ENCODE assay signal across 7 mouse cellular contexts in the genomic region with DNA sequence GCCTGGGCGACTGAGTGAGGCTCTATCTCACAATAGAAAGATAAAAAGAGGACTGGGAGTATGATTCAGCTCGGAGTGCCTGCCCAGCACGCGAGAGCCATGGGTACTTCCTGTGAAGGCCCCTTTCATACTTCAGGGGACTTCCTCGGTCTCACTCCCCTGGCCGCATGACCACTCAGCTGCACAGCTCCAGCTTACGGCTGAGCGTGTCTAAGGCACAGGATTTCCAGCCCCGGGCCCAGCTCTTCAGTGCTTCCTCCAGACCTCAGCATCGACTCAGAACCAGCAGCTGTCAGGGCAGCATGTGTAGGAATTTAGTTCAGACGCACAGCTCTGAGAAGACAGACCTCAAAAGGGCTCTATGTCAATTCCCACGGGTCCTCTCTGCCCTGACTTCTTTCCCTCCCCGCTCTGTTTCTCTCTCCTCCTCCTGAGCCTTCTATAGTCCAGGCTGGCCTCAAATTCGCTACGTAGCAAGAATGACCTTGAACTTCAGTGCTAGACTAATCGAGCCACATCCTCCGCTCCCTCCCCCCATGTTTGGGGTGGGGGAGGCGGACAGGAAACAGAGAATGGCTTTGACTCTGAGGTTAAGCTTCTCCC.
DNase-seq lines count a peak whose midpoint lies in the region; ATAC-seq and TF ChIP-seq lines count a peak whose summit lies in the region.

No protein-coding gene starts in this region.

- no peaks in the 10 kb centered on the region for H3K9me3 ChIP-seq in kidney, embryonic 14.5 days (ENCODE audit: control insufficient read depth, low read length)
- H3K9me3 ChIP-seq in midbrain, embryonic 16.5 days (replicated peaks; ENCODE audit: control insufficient read depth, low read length, poor library complexity, severe bottlenecking) = no peaks in the 10 kb centered on the region

- no peaks in the 10 kb centered on the region for H3K27me3 ChIP-seq in spleen, adult 2 months (ENCODE audit: control insufficient read depth, insufficient read depth, low read length)
- no peaks in the 10 kb centered on the region for H3K27me3 ChIP-seq in kidney, embryonic 14.5 days (ENCODE audit: control insufficient read depth, insufficient read depth, low read length)
- H3K27me3 ChIP-seq in midbrain, embryonic 16.5 days (ENCODE audit: control insufficient read depth, insufficient read depth, low read depth, low read length) = no peaks in the 10 kb centered on the region

- H3K9ac ChIP-seq in kidney, embryonic 14.5 days (ENCODE audit: low read depth, low read length) = 0 out of 2 replicates have a peak overlapping the region, but pooled peaks have one; percentile 31
- H3K9ac ChIP-seq in midbrain, embryonic 16.5 days (ENCODE audit: low read depth, low read length) = no peak overlapping the region

- peak overlapping the region; percentile 32; the same call in 1 of the 2 replicates for H3K27ac ChIP-seq in spleen, adult 2 months (ENCODE audit: insufficient read depth, low read length)
- peak overlapping the region; percentile 73 for H3K27ac ChIP-seq in kidney, embryonic 14.5 days (ENCODE audit: low read depth, low read length)
- no peak overlapping the region for H3K27ac ChIP-seq in midbrain, embryonic 16.5 days (ENCODE audit: low read length)

- no peak for TF ChIP-seq POLR2A in spleen, adult 2 months (IDR thresholded peaks at IDR 0.05; ENCODE audit: low read depth, low read length)

- H3K36me3 ChIP-seq in spleen, adult 2 months (ENCODE audit: control insufficient read depth, insufficient read depth, low read length) = no peaks in the 10 kb centered on the region
- peaks cover 8% of the 10 kb centered on the region; the same call in 1 of the 2 replicates for H3K36me3 ChIP-seq in kidney, embryonic 14.5 days (ENCODE audit: control insufficient read depth, insufficient read depth, low read length)
- H3K36me3 ChIP-seq in midbrain, embryonic 16.5 days (ENCODE audit: control insufficient read depth, insufficient read depth, low read length) = peaks cover 14% of the 10 kb centered on the region

- no peak for TF ChIP-seq CTCF in spleen, adult 2 months (IDR thresholded peaks at IDR 0.05; ENCODE audit: extremely low read depth, insufficient read depth, insufficient read length, insufficient replicate concordance)

- WGBS in spleen, adult 2 months = 22% methylated on average over 18 of the region's 18 CpGs
- 23% methylated on average over 18 of the region's 18 CpGs for WGBS in kidney, embryonic 14.5 days
- WGBS in midbrain, embryonic 16.5 days = 58% methylated on average over 18 of the region's 18 CpGs

- DNase-seq in spleen, adult 2 months (ENCODE audit: low read depth in 1 of 2, low spot score in 2 of 2) = no peak
- DNase-seq in spleen, postnatal 10 days (ENCODE audit: low spot score in 2 of 2) = no peak
- peak; percentile 67 for DNase-seq in embryo, embryonic 11 days
- DNase-seq in frontal cortex, postnatal 25 days (ENCODE audit: low spot score in 2 of 2) = no peak
- DNase-seq in layer of hippocampus, postnatal 25 days (ENCODE audit: extremely low spot score in 1 of 2, low spot score in 1 of 2) = no peak

- H3K4me2 ChIP-seq in kidney, embryonic 14.5 days (replicated peaks; ENCODE audit: low read depth, low read length) = no peak overlapping the region
- no peak overlapping the region for H3K4me2 ChIP-seq in midbrain, embryonic 16.5 days (ENCODE audit: low read length)

- H3K4me3 ChIP-seq in spleen, adult 2 months (ENCODE audit: extremely low read depth, insufficient read depth, insufficient read length) = no peak overlapping the region
- H3K4me3 ChIP-seq in kidney, embryonic 14.5 days (ENCODE audit: low read length) = no peak overlapping the region
- no peak overlapping the region for H3K4me3 ChIP-seq in midbrain, embryonic 16.5 days (ENCODE audit: low read depth, low read length)

- ATAC-seq in kidney, embryonic 14.5 days (ENCODE audit: low FRiP score, low TSS enrichment) = peak; percentile 70
- ATAC-seq in midbrain, embryonic 16.5 days = 0 out of 2 replicates have a peak, but pooled peaks have one; percentile 31

- H3K4me1 ChIP-seq in spleen, adult 2 months (ENCODE audit: control insufficient read depth, insufficient read depth, insufficient read length) = peaks cover 14% of the 10 kb centered on the region; the same call in 1 of the 2 replicates
- peaks cover 11% of the 10 kb centered on the region for H3K4me1 ChIP-seq in kidney, embryonic 14.5 days (ENCODE audit: control insufficient read depth, insufficient read depth, low read length)
- H3K4me1 ChIP-seq in midbrain, embryonic 16.5 days (ENCODE audit: control insufficient read depth, insufficient read depth, low read length) = no peaks in the 10 kb centered on the region; the same call in 1 of the 2 replicates
